Mouse (Mus musculus) thymus, postnatal 10 days (tissue): ENCODE measurements around the gene Atxn3.
A peak's percentile ranks its signal among the peaks of the same experiment; 100 is the strongest.
"Not testable (repeated sequence)": the region's sequence is repeated elsewhere in the genome, so short reads cannot be mapped to it uniquely, and the experiment has no call there.

Experiments
- DNase-seq, 2 experiments: peaks; one replicate each; pipeline ENCODE4 v3.0.0; 2021; ENCODE audit warnings: low spot score in 2 of 2

Atxn3 gene

GRCm38 (mm10) chr12:101958556-101958955 is 510 bp upstream of the Atxn3 start:
- DNase-seq = no peak

- no peak for DNase-seq
Measured at GRCm38 (mm10) chr12:101957079-101957941, 736 bp downstream of the Atxn3 start.

GRCm38 (mm10) chr12:101955821-101956220 is 2.2 kb downstream of the Atxn3 start:
- DNase-seq = not testable (repeated sequence)

- DNase-seq = no peak
Measured at GRCm38 (mm10) chr12:101948801-101949200, 9.2 kb downstream of the Atxn3 start.

- DNase-seq = no peak
Measured at GRCm38 (mm10) chr12:101947986-101948385, 10.1 kb downstream of the Atxn3 start.

- DNase-seq = no peak
Measured at GRCm38 (mm10) chr12:101937572-101937971, 20.5 kb downstream of the Atxn3 start.

GRCm38 (mm10) chr12:101935223-101935622 is 22.8 kb downstream of the Atxn3 start:
- DNase-seq = no peak

- DNase-seq = no peak
Measured at GRCm38 (mm10) chr12:101928423-101928822, 29.6 kb downstream of the Atxn3 start.

- no peak for DNase-seq
Measured at GRCm38 (mm10) chr12:101922313-101922712, 35.7 kb downstream of the Atxn3 start.

- DNase-seq = no peak
Measured at GRCm38 (mm10) chr12:101919847-101920246, 38.2 kb downstream of the Atxn3 start.

GRCm38 (mm10) chr12:101917165-101917564 is 40.9 kb downstream of the Atxn3 start:
- DNase-seq = no peak

GRCm38 (mm10) chr12:101912626-101913490 is 45.2 kb downstream of the Atxn3 start, which contains the start of gene Trip11:
Gene Trip11 (minus strand): TSS chr12:101913267.
- DNase-seq = peak; percentile 85

- no peak for DNase-seq
Measured at GRCm38 (mm10) chr12:101911346-101911745, 46.7 kb downstream of the Atxn3 start.

- no peak for DNase-seq
Measured at GRCm38 (mm10) chr12:101910360-101910759, 47.7 kb downstream of the Atxn3 start.

- DNase-seq = peak; percentile 15 to 18
Measured at GRCm38 (mm10) chr12:101905817-101906216, 52.2 kb downstream of the Atxn3 start.

GRCm38 (mm10) chr12:101904906-101905305 is 53.1 kb downstream of the Atxn3 start:
- DNase-seq = no peak

- no peak for DNase-seq
Measured at GRCm38 (mm10) chr12:101904170-101904569, 53.9 kb downstream of the Atxn3 start.

- DNase-seq = no peak
Measured at GRCm38 (mm10) chr12:101899671-101900245, 58.3 kb downstream of the Atxn3 start.

- DNase-seq = no peak
Measured at GRCm38 (mm10) chr12:101898966-101899365, 59.1 kb downstream of the Atxn3 start.

GRCm38 (mm10) chr12:101897113-101897512 is 60.9 kb downstream of the Atxn3 start:
- DNase-seq = peak; percentile 75 to 78

- DNase-seq = no peak
Measured at GRCm38 (mm10) chr12:101893296-101893695, 64.8 kb downstream of the Atxn3 start.

- no peak for DNase-seq
Measured at GRCm38 (mm10) chr12:101892832-101893231, 65.2 kb downstream of the Atxn3 start.
